Mouse (Mus musculus) megakaryocyte-erythroid progenitor cell, adult 5-6 weeks (primary cell): ENCODE measurements around the gene Fam13a. TPM values are rescaled to one million over a fixed set of nuclear protein-coding genes. Genes with fewer than 3 reads are reported as not detected.

Experiments
- ATAC-seq: replicated peaks from 2 replicates; pipeline ENCODE4 v1.8.0; 2016; ENCODE audit warnings: mild to moderate bottlenecking, inconsistent platforms; ENCODE audit not compliant: severe bottlenecking, poor library complexity, low FRiP score, low TSS enrichment
- total RNA-seq, 2 experiments: library from RNA; stranded (forward) in 1 of 2; stranded (reverse) in 1 of 2; fragments of 200-1000, 215-1000 nt in 1 of 2; fragments of >200 nt in 1 of 2; fragmentation: Nextera tagmentation in 1 of 2; gene quantifications; 2 replicates each; pipeline ENCODE4 v1.2.3; 2014 to 2017

The Fam13a gene
- total RNA-seq (2014; fragmentation: Nextera tagmentation) = 0.17 TPM in 1 of 2 replicates, not detected in the other
- total RNA-seq (2017) = 0.76 TPM in 1 of 2 replicates, not detected in the other

- ATAC-seq = peak; percentile 96
Measured at GRCm38 (mm10) chr6:59024164-59024724, at the start of gene Fam13a. Gene Fam13a, minus strand, starts transcription at chr6:59024549.

GRCm38 (mm10) chr6:59072096-59073060 lies 48.0 kb upstream of the Fam13a start:
- no peak for ATAC-seq

- no peak for ATAC-seq
Measured at GRCm38 (mm10) chr6:59071691-59072090, 47.3 kb upstream of the Fam13a start.

GRCm38 (mm10) chr6:59068187-59068586 lies 43.8 kb upstream of the Fam13a start:
- no peak for ATAC-seq

GRCm38 (mm10) chr6:59064440-59064839 lies 40.1 kb upstream of the Fam13a start:
- no peak for ATAC-seq

GRCm38 (mm10) chr6:59053232-59053631 lies 28.9 kb upstream of the Fam13a start:
- ATAC-seq = no peak

DNA sequence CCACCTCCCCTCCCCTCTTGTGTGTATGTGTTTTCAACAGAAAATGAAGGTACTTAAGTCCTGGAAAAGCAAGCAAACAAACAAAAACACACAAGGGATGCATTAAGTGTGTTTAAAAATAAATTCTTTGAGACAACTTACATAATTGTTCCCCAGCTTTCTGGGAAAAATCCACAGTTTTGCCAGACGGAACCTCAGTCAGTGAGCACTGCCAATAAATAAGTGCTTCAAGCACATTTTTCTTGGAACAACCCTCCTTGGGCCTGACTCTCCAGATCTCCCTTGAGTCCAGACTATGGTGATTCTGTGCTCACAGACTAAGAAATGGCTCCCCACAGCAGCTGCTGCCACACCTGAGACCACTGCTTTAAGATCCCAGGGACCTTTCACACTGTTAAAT lies 15.4 kb upstream of the Fam13a start:
- no peak for ATAC-seq

DNA sequence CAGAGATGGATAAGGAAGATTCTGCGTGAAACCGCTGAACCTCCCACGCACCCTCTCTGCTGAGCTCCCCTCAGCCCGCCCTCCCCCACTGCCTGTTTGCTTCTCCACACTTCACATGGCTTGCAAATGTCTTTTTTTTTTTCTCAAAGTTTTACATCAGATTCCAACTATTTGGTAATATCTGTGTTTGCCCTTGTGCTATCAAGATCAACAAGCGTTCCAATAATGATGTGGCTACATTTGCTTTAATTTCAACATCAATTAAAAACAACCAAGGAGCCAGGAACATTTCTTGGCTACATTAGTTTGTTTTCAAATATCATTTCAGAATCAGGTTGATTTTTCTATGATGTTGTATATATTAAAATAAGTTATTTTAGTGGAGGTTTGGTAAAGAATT lies 8.4 kb upstream of the Fam13a start:
- ATAC-seq = no peak

DNA sequence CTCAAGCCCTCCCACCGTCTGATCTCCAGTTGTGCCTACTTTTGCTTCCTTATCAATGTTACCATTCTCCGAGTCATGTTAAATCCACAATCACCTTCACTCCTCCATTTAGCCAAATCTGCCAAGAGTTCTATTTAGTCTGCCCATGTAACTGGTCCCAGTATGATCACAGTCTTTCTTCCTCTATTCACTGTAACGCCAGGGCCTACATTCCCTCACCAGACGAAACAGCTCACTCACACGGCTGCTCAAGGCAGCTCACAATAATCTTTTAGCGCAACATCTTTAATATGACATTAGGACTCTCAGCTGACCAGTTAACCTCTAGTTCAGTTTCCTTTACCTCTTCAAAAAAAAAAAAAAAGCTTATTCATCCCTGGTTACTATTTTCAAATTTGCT lies 7.2 kb upstream of the Fam13a start:
- no peak for ATAC-seq

DNA sequence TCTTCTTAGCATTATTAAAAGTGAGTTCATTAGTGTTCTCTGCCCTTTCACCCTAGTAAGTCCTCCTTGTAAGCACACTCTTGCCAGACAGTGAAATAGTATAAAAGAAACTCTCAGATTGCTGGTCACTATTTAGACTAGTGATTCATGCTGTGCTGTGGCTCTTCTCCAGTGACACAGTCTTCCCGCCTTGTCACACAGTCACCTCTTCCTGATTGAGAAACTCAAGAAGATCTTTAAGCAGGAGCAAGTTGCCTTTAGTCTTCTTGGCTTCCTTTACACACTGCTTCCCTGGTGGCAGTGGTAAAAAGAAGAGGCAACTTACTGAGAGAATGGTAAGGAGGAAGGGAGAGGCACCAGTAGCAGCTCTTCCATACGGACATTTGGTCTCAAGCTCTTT lies 6.3 kb upstream of the Fam13a start:
- ATAC-seq = no peak

GRCm38 (mm10) chr6:59030037-59030436 lies 5.7 kb upstream of the Fam13a start:
- no peak for ATAC-seq

- ATAC-seq = no peak
Measured at GRCm38 (mm10) chr6:59028871-59029270, 4.5 kb upstream of the Fam13a start.

- ATAC-seq = no peak
Measured at GRCm38 (mm10) chr6:59024806-59025205, 457 bp upstream of the Fam13a start.

GRCm38 (mm10) chr6:59023455-59024163 lies 740 bp downstream of the Fam13a start:
- 0 out of 2 replicates have a peak, but pooled peaks have one; percentile 3 for ATAC-seq

DNA sequence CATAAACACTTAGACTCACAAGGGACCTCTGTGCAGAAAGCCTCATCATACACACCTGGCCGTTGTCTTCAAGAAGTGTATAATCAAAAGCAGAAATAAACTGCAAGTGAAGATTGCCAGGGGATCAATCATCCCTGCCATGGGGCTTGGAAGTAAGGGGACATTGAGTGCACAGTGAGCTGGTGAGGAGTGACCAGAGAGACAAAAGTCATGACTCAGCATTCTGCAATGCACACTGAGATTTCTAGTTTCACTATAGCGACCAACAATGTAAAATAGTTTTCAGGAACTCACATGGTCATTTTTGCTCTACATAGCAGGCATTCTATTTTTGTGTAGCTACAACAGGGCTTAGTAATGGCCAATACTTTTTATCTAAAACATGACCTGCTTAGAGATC lies 1.7 kb downstream of the Fam13a start:
- no peak for ATAC-seq

DNA sequence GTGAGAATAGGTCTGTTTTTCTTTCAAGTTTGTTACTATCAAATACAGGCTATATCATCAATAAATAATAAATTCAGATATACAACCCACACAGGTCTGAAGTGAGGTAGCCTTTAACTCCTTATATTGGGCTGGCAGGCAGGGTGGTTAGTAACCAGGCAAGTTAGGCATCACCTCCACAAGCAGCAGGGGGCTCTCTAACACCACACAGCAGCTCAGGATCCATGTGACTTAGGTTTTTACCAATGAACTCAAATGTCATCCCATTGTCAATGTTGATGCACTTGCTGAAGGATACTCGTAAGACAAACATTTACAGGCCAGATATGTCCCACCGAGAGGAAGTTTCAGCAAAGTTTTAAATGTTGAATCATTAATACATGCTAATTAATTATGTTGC lies 4.0 kb downstream of the Fam13a start:
- ATAC-seq = no peak

GRCm38 (mm10) chr6:59019847-59020246 lies 4.5 kb downstream of the Fam13a start:
- ATAC-seq = no peak

GRCm38 (mm10) chr6:59016336-59016832 lies 8.0 kb downstream of the Fam13a start:
- ATAC-seq = no peak

- ATAC-seq = no peak
Measured at GRCm38 (mm10) chr6:59014760-59015159, 9.6 kb downstream of the Fam13a start.
